In the genomic region with DNA sequence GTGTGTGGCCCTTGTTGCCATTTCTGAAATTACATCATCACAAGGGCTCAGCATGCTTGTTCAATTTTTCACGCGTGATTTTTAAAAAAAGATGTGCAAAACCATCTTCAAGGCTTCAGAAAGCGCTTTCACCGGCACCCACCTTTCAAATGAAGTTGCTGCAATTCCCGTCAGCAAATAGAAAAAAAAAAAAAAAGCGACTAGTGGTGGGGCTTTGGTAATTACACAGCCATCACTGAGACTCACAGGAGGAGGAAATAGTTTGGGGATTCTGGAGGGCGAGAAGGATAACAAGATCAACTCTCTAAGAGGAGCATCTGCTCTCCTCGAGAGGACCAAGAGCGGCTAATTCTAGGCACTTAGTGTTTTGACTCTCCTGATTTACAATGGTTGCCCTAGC, we compare ENCODE assay signal across 7 mouse cellular contexts.
DNase-seq lines count a peak whose midpoint lies in the region; ATAC-seq and TF ChIP-seq lines count a peak whose summit lies in the region.

No protein-coding gene starts in this region.

- TF ChIP-seq EP300 in ES-Bruce4 (IDR thresholded peaks at IDR 0.05; ENCODE audit: insufficient read depth, low read depth, low read length), result no peak
- no peak for TF ChIP-seq EP300 in liver, postnatal 0 days (IDR thresholded peaks at IDR 0.05; ENCODE audit: low read depth)

- H3K4me3 ChIP-seq in ES-Bruce4 (ENCODE audit: low read depth, low read length), result no peak overlapping the region
- peak overlapping the region; percentile 6 for H3K4me3 ChIP-seq in forebrain, embryonic 16.5 days (replicated peaks; ENCODE audit: low read length)
- H3K4me3 ChIP-seq in liver, postnatal 0 days (ENCODE audit: low read depth, low read length), result peak overlapping the region; percentile 19

- H3K9me3 ChIP-seq in ES-Bruce4 (replicated peaks; ENCODE audit: control insufficient read depth, insufficient read depth, low read length, poor library complexity, severe bottlenecking), result no peaks in the 10 kb centered on the region
- no peaks in the 10 kb centered on the region for H3K9me3 ChIP-seq in forebrain, embryonic 16.5 days (ENCODE audit: control insufficient read depth, low read length)
- no peaks in the 10 kb centered on the region for H3K9me3 ChIP-seq in liver, postnatal 0 days (ENCODE audit: low read length)

- ATAC-seq in forebrain, embryonic 16.5 days, result no peak
- ATAC-seq in liver, postnatal 0 days, result no peak

- no peak overlapping the region for H3K27ac ChIP-seq in ES-Bruce4 (ENCODE audit: insufficient read depth, low read length)
- H3K27ac ChIP-seq in forebrain, embryonic 16.5 days (ENCODE audit: low read length), result no peak overlapping the region
- no peak overlapping the region for H3K27ac ChIP-seq in liver, postnatal 0 days (ENCODE audit: low read depth)

- peak; percentile 36 for DNase-seq in A20 (ENCODE audit: low read depth, low spot score)
- DNase-seq in liver, postnatal 0 days, result no peak
- no peak for DNase-seq in urinary bladder, postnatal 36 days (ENCODE audit: low spot score in 2 of 2)
- DNase-seq in urinary bladder, adult 2 months (ENCODE audit: low spot score), result no peak
- DNase-seq in left cerebral cortex, adult 9 months (ENCODE audit: low spot score in 2 of 2), result no peak

- no peaks in the 10 kb centered on the region for H3K36me3 ChIP-seq in ES-Bruce4 (ENCODE audit: control insufficient read depth, insufficient read depth, low read length, poor library complexity, severe bottlenecking)
- no peaks in the 10 kb centered on the region for H3K36me3 ChIP-seq in forebrain, embryonic 16.5 days (ENCODE audit: control insufficient read depth, insufficient read depth)
- no peaks in the 10 kb centered on the region for H3K36me3 ChIP-seq in liver, postnatal 0 days (replicated peaks; ENCODE audit: insufficient read depth, low read length)

- no peaks in the 10 kb centered on the region for H3K27me3 ChIP-seq in ES-Bruce4 (ENCODE audit: control insufficient read depth, insufficient read depth, low read length, poor library complexity, severe bottlenecking)
- no peaks in the 10 kb centered on the region for H3K27me3 ChIP-seq in forebrain, embryonic 16.5 days (replicated peaks; ENCODE audit: control insufficient read depth, insufficient read depth, low read length)
- 0 out of 2 replicates have a peak, but pooled peaks cover 7% of the 10 kb centered on the region for H3K27me3 ChIP-seq in liver, postnatal 0 days (ENCODE audit: insufficient read depth, low read length)

- no peak for TF ChIP-seq CTCF in ES-Bruce4 (IDR thresholded peaks at IDR 0.05; ENCODE audit: low read depth, low read length)
- TF ChIP-seq CTCF in liver, postnatal 0 days (IDR thresholded peaks at IDR 0.05; ENCODE audit: low read depth), result no peak

- H3K4me1 ChIP-seq in ES-Bruce4 (ENCODE audit: control insufficient read depth, insufficient read depth, low read length), result peaks cover 5% of the 10 kb centered on the region
- H3K4me1 ChIP-seq in forebrain, embryonic 16.5 days (replicated peaks; ENCODE audit: control insufficient read depth, insufficient read depth, low read length), result peaks cover 55% of the 10 kb centered on the region
- no peaks in the 10 kb centered on the region for H3K4me1 ChIP-seq in liver, postnatal 0 days (ENCODE audit: insufficient read depth)

- no peak for TF ChIP-seq POLR2A in ES-Bruce4 (IDR thresholded peaks at IDR 0.05; ENCODE audit: insufficient read depth, low read length)

- H3K9ac ChIP-seq in ES-Bruce4 (ENCODE audit: low read depth, poor library complexity, severe bottlenecking), result peak overlapping the region; percentile 29; the same call in 1 of the 2 replicates
- H3K9ac ChIP-seq in forebrain, embryonic 16.5 days (replicated peaks; ENCODE audit: low read depth, low read length), result peak overlapping the region; percentile 24; the same call in 1 of the 2 replicates
- no peak overlapping the region for H3K9ac ChIP-seq in liver, postnatal 0 days (replicated peaks)

- WGBS in forebrain, embryonic 16.5 days, result 2% methylated on average over 9 of the region's 9 CpGs
- WGBS in liver, postnatal 0 days (ENCODE audit: insufficient replicate concordance), result 4% methylated on average over 9 of the region's 9 CpGs

- H3K4me2 ChIP-seq in forebrain, embryonic 16.5 days (ENCODE audit: low read length), result peak overlapping the region; percentile 51
- peak overlapping the region; percentile 58 for H3K4me2 ChIP-seq in liver, postnatal 0 days (ENCODE audit: low read depth, low read length)
